Mouse (Mus musculus): Measurements from ENCODE around the gene Zfp637.
"Not testable (repeated sequence)": the region's sequence is repeated elsewhere in the genome, so short reads cannot be mapped to it uniquely, and the experiment has no call there.

Zfp637 gene

GRCm38 (mm10) chr6:117863751-117864150 is 22.8 kb downstream of the Zfp637 start:
- no peak for DNase-seq (ENCODE audit: low spot score in 2 of 2)

GRCm38 (mm10) chr6:117868187-117868586 is 27.2 kb downstream of the Zfp637 start:
- DNase-seq (ENCODE audit: low spot score in 2 of 2) = no peak

- DNase-seq (ENCODE audit: low spot score in 2 of 2) = no peak
These were observed 30.1 kb downstream of the Zfp637 start for GRCm38 (mm10) chr6:117871034-117871433.

GRCm38 (mm10) chr6:117873450-117873849 is 32.5 kb downstream of the Zfp637 start:
- DNase-seq (ENCODE audit: low spot score in 2 of 2) = not testable (repeated sequence)

GRCm38 (mm10) chr6:117874621-117875281 is 33.8 kb downstream of the Zfp637 start:
- no peak for DNase-seq (ENCODE audit: low spot score in 2 of 2)

GRCm38 (mm10) chr6:117878700-117879407 is 37.9 kb downstream of the Zfp637 start:
- peak in 1 of 2 experiments; percentile 86 for DNase-seq (ENCODE audit: low spot score in 2 of 2)

- DNase-seq (ENCODE audit: low spot score in 2 of 2) = peak; percentile 100
These were observed 38.6 kb downstream of the Zfp637 start for GRCm38 (mm10) chr6:117879408-117880115.

- DNase-seq (ENCODE audit: low spot score in 2 of 2) = no peak
These were observed 39.4 kb downstream of the Zfp637 start for GRCm38 (mm10) chr6:117880394-117880838.

GRCm38 (mm10) chr6:117881229-117881628 is 40.2 kb downstream of the Zfp637 start:
- no peak for DNase-seq (ENCODE audit: low spot score in 2 of 2)

GRCm38 (mm10) chr6:117881997-117882396 is 41.0 kb downstream of the Zfp637 start:
- no peak for DNase-seq (ENCODE audit: low spot score in 2 of 2)

- no peak for DNase-seq (ENCODE audit: low spot score in 2 of 2)
These were observed 45.0 kb downstream of the Zfp637 start for GRCm38 (mm10) chr6:117885943-117886342.

GRCm38 (mm10) chr6:117888032-117888431 is 47.1 kb downstream of the Zfp637 start:
- DNase-seq (ENCODE audit: low spot score in 2 of 2) = no peak

- DNase-seq (ENCODE audit: low spot score in 2 of 2) = peak in 1 of 2 experiments; percentile 43
These were observed 47.7 kb downstream of the Zfp637 start for GRCm38 (mm10) chr6:117888642-117889096.

- DNase-seq (ENCODE audit: low spot score in 2 of 2) = no peak
These were observed 49.3 kb downstream of the Zfp637 start for GRCm38 (mm10) chr6:117890257-117890656.

GRCm38 (mm10) chr6:117891369-117892160 is 50.6 kb downstream of the Zfp637 start:
- peak in 1 of 2 experiments; percentile 41 for DNase-seq (ENCODE audit: low spot score in 2 of 2)

- DNase-seq (ENCODE audit: low spot score in 2 of 2) = no peak
These were observed 51.4 kb downstream of the Zfp637 start for GRCm38 (mm10) chr6:117892386-117892785.

GRCm38 (mm10) chr6:117893435-117893834 is 52.5 kb downstream of the Zfp637 start:
- no peak for DNase-seq (ENCODE audit: low spot score in 2 of 2)

Measured in spleen, postnatal 10 days (tissue).